Mouse (Mus musculus) intestine, embryonic 16.5 days (tissue): ENCODE results near the gene Nthl1. TPM values are rescaled to one million over a fixed set of nuclear protein-coding genes. Genes with fewer than 3 reads are reported as not detected.

Experiments used
- ATAC-seq: fragments of 200-750 bp; cut with Nextera tagmentation; 2 replicates; pipeline ENCODE4 v1.8.0; 2017; ENCODE audit warnings: moderate TSS enrichment, moderate library complexity
- H3K27ac ChIP-seq: fragments of 300-500 bp; sonication (generic); 2 replicates; pipeline ENCODE4 v1.5.1; 2014; ENCODE audit warnings: mild to moderate bottlenecking, low read length
- H3K27me3 ChIP-seq: fragments of 300-500 bp; sonication (generic); replicated peaks from 2 replicates; pipeline ENCODE4 v1.6.1; 2014; ENCODE audit warnings: low read length, control low read depth, mixed read lengths; ENCODE audit not compliant: control insufficient read depth, insufficient read depth
- H3K36me3 ChIP-seq: fragments of 300-500 bp; sonication (generic); 2 replicates; pipeline ENCODE4 v1.6.1; 2014; ENCODE audit warnings: low read length, control low read depth; ENCODE audit not compliant: control insufficient read depth, insufficient read depth
- H3K4me1 ChIP-seq: fragments of 300-500 bp; sonication (generic); 2 replicates; pipeline ENCODE4 v1.6.1; 2014; ENCODE audit warnings: low read length, control low read depth, mixed read lengths; ENCODE audit not compliant: control insufficient read depth, insufficient read depth
- H3K4me2 ChIP-seq: fragments of 300-500 bp; sonication (generic); 2 replicates; pipeline ENCODE4 v1.6.1; 2014; ENCODE audit warnings: low read depth, low read length, control low read depth
- H3K4me3 ChIP-seq: fragments of 300-500 bp; sonication (generic); 2 replicates; pipeline ENCODE4 v1.5.1; 2014; ENCODE audit warnings: mild to moderate bottlenecking, low read length
- H3K9ac ChIP-seq: fragments of 300-500 bp; sonication (generic); 2 replicates; pipeline ENCODE4 v1.6.1; 2014; ENCODE audit warnings: low read depth, low read length
- H3K9me3 ChIP-seq: fragments of 300-500 bp; sonication (generic); 2 replicates; pipeline ENCODE4 v1.6.1; 2016; ENCODE audit warnings: low read length, control low read depth; ENCODE audit not compliant: control insufficient read depth
- WGBS: fragments of 180-500 bp; shearing (Covaris S2); extraction: QIAGEN DNeasy Blood & Tissue Kit; methylation state at CpG from one replicate; pipeline ENCODE4 v1.1.7; 2014; 5-methylcytosine and 5-hydroxymethylcytosine counted together
- polyA plus RNA-seq: library from polyadenylated mRNA; unstranded; fragments of >200 nt; fragmentation: Nextera tagmentation; extraction: Ambion mirVana; gene quantifications from 2 replicates; pipeline ENCODE4 v1.2.1, GENCODE M21; 2015

Nthl1 gene
- polyA plus RNA-seq, 1 experiment from 2014 or later, result 18.1 TPM

DNA sequence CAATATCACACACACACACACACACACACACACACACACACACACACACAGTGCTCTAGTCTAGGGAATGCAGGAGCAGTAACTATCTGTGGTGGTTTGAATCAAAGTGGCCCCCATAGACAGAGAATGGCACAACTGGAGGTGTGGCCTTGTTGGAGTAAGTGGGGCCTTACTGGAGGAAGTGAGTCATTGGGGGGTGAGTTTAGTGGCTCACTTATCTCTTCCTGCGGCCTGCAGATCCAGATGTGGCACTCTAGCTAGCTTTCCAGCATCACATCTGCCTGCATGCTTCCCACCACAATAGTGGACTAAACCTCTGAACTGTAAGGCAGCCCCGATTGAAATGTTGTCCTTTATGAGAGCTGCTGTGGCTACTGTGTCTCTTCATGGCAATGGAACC lies 21.8 kb upstream of the Nthl1 start:
- no peak for ATAC-seq
- no peaks in the 10 kb centered on the region for H3K4me1 ChIP-seq
- H3K27me3 ChIP-seq, result no peaks in the 10 kb centered on the region
- 66% methylated on average over 2 of the region's 2 CpGs for WGBS
- no peak overlapping the region for H3K27ac ChIP-seq
- H3K4me3 ChIP-seq, result no peak overlapping the region
- no peak overlapping the region for H3K9ac ChIP-seq
- no peak overlapping the region for H3K4me2 ChIP-seq
- peaks cover 9% of the 10 kb centered on the region for H3K36me3 ChIP-seq
- no peaks in the 10 kb centered on the region for H3K9me3 ChIP-seq

DNA sequence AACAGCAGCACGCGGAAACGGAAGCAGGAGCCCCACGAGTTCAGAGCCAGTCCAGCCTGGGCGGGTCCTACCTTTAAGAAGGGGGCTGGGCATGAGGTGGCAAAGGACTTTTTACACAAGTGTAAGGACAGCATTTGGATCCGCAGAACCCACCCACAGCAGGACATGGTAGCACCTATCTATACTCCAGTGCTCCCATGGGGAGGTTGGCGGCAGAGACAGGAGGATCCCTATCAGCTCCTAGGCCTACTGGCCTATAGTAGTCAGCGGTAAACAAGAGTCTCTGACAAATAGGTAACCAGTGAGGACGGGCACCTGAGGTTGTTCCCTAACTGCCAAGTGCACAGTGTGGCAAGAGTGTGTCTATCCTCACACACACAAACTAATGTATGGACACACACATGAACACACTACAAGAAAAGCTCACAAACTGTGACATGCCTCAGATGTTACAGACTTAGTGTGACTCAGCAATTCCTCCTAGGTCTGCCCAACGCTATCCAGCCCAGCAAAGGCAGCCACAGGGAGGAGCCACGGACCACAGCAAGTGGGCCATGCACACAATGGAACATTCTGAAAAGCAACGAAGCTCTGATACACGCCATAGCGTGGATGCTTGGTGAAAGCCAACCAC lies 14.8 kb upstream of the Nthl1 start:
- Histone ChIP-seq H3K27me3 (no peaks in the 10 kb centered on the region), H3K4me1 (no peaks in the 10 kb centered on the region), H3K4me3 (no peak overlapping the region), H3K36me3 (peaks cover 21% of the 10 kb centered on the region), H3K9me3 (no peaks in the 10 kb centered on the region), H3K4me2 (no peak overlapping the region), H3K27ac (no peak overlapping the region), H3K9ac (no peak overlapping the region)
- peak; percentile 52; the same call in 1 of the 2 replicates for ATAC-seq
- 85% methylated on average over 14 of the region's 14 CpGs for WGBS

DNA sequence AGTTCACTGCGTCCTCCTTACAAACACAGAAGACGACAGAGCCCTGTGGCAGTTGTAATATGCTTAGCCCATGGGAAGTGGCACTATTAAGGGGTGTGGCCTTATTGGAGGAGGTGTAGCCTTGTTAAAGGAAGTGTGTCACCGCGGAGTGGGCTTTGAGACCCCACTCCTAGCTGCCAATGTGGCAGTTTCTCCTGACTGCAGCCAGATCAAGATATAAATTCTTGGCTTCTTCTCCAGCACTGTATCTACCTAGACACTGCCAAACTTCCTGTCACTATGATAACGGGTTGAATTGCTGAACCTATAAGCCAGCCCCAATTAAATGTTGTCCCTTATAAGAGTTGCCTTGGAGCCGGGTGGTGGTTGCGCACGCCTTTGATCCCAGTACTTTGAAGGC lies 7.0 kb upstream of the Nthl1 start:
- Histone ChIP-seq H3K9me3 (no peaks in the 10 kb centered on the region), H3K9ac (no peak overlapping the region), H3K27me3 (no peaks in the 10 kb centered on the region), H3K4me2 (no peak overlapping the region), H3K4me1 (no peaks in the 10 kb centered on the region), H3K27ac (no peak overlapping the region), H3K36me3 (peaks cover 16% of the 10 kb centered on the region; the same call in 1 of the 2 replicates), H3K4me3 (no peak overlapping the region)
- WGBS, result 89% methylated on average over 8 of the region's 8 CpGs
- ATAC-seq, result no peak

DNA sequence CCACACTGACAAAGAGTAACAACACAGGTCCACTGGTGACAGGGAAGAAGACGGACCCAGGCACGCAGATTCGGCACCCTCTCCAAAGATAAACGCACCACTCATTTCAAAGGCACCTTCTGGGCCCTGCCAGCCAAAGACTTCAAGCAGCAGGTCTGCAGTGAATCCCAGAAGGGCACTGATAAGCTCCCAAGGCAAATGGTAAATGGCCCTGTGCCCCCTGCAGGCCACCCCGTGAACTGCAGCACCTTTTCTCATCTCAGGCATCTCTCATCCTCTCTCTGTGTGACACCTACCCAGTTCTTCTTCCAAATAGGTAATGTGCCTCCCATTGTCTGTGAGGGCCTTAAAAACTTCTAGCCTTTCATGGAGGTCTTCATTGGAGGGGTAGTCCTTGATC lies 3.8 kb upstream of the Nthl1 start:
- no peak for ATAC-seq
- Histone ChIP-seq H3K9me3 (no peaks in the 10 kb centered on the region), H3K27me3 (no peaks in the 10 kb centered on the region), H3K4me1 (peaks cover 12% of the 10 kb centered on the region; the same call in 1 of the 2 replicates), H3K36me3 (peaks cover 4% of the 10 kb centered on the region; the same call in 1 of the 2 replicates), H3K4me3 (no peak overlapping the region), H3K9ac (no peak overlapping the region), H3K4me2 (no peak overlapping the region), H3K27ac (no peak overlapping the region)
- WGBS, result 44% methylated on average over 5 of the region's 5 CpGs

DNA sequence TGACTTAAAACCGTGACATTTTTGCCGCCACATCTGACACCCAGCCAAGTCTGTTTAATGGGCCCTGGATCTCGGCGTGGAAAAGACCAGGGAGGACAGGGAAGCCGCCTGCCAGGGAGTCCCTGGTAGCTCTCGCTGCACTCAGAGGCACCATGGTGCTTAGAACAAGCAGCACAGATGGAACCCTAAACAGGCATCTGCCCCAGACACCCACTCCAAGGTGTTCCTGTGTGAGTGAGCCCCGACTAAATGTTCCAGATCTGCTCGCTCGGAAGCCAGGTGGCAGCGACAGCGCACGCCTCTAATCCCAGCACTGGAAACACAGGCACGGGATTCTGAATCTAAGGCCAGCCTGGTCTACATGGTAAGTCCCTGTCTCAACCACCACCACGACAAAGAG lies 2.4 kb upstream of the Nthl1 start:
- Histone ChIP-seq H3K36me3 (peaks cover 4% of the 10 kb centered on the region; the same call in 1 of the 2 replicates), H3K27me3 (no peaks in the 10 kb centered on the region), H3K27ac (no peak overlapping the region), H3K4me3 (no peak overlapping the region), H3K9me3 (no peaks in the 10 kb centered on the region), H3K4me2 (no peak overlapping the region), H3K4me1 (peaks cover 15% of the 10 kb centered on the region; the same call in 1 of the 2 replicates), H3K9ac (no peak overlapping the region)
- 87% methylated on average over 14 of the region's 14 CpGs for WGBS
- ATAC-seq, result no peak

DNA sequence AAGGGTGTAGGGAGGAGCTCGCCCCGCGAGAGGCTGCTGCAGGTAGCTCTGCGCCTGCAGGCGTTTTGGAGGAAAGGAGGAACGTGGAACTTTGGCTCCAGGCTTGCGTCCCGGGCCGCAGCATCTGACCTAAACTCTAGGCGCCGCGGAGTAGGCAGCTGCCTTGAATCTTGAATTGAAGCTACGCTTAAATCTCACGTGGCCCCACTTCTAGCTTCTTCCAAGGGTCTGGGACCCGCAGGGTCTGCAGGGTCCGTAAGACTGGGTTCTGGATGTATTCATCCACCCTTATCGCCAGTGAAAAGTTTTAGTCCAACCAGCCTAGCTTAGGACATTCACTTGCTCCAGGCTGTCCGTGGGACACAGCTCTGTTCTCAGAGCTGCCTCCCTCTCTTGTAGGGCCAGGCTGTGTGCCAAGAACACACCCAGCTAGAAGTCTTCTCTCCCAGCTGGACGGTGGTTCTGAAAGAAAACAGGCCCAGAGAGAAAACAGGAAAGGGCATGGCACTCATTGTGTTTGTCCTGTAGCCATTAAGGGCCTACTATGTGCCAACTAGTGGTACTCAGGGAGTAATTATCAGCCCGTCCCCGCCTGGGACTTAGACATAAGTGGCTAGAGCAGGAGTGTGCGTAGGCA lies 451 bp downstream of the Nthl1 start:
- WGBS, result 10% methylated on average over 22 of the region's 22 CpGs
- peak overlapping the region; percentile 75 for H3K4me3 ChIP-seq
- H3K9me3 ChIP-seq, result no peaks in the 10 kb centered on the region
- H3K27me3 ChIP-seq, result no peaks in the 10 kb centered on the region
- peak; percentile 56 for ATAC-seq
- peak overlapping the region; percentile 83 for H3K9ac ChIP-seq
- H3K36me3 ChIP-seq, result no peaks in the 10 kb centered on the region; the same call in 1 of the 2 replicates
- peaks cover 15% of the 10 kb centered on the region; the same call in 1 of the 2 replicates for H3K4me1 ChIP-seq
- peak overlapping the region; percentile 80 for H3K27ac ChIP-seq
- H3K4me2 ChIP-seq, result peak overlapping the region; percentile 84

DNA sequence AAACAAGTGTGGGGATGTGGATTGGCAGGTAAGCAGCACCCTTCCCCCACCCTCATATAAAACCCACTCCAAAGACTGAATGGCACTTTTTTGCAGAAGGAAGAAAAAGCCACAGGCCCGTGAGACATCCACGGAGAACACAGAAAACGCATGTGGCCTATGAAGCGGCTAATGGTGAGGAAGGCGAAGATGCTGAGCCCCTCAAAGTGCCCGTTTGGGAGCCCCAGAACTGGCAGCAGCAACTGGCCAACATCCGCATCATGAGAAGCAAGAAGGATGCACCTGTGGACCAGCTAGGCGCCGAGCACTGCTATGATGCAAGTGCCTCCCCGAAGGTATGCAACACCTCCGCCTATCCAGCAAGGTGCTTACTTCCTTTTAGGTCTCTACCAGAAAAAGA lies 1.4 kb downstream of the Nthl1 start:
- no peaks in the 10 kb centered on the region; the same call in 1 of the 2 replicates for H3K36me3 ChIP-seq
- H3K4me1 ChIP-seq, result peaks cover 18% of the 10 kb centered on the region; the same call in 1 of the 2 replicates
- no peak overlapping the region for H3K27ac ChIP-seq
- ATAC-seq, result no peak
- WGBS, result 94% methylated on average over 11 of the region's 11 CpGs
- no peaks in the 10 kb centered on the region for H3K9me3 ChIP-seq
- 0 out of 2 replicates have a peak overlapping the region, but pooled peaks have one; percentile 10 for H3K9ac ChIP-seq
- H3K27me3 ChIP-seq, result no peaks in the 10 kb centered on the region
- no peak overlapping the region for H3K4me2 ChIP-seq
- H3K4me3 ChIP-seq, result no peak overlapping the region

DNA sequence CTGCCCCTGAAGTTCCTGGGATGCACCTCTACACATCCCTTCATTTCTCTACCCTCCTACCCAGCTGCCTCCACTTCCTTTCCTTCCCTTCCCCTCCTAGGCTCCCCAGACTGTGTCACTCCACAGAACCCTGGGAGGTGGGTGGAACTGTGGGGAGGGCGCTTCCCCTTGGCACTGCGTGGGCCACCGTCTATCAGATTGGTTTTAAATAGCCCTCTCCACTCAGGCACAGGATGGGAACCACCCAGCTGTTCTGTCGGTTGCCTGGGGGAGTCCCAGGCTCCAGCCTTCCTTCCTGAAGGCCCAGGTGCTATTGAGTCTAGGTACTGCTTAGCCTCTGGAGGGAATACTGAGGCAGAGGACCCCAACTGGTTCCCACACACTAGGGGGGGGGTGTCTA lies 2.5 kb downstream of the Nthl1 start:
- Histone ChIP-seq H3K27me3 (no peaks in the 10 kb centered on the region), H3K4me3 (no peak overlapping the region), H3K4me2 (no peak overlapping the region), H3K36me3 (no peaks in the 10 kb centered on the region), H3K4me1 (peaks cover 27% of the 10 kb centered on the region; the same call in 1 of the 2 replicates), H3K9ac (no peak overlapping the region), H3K9me3 (no peaks in the 10 kb centered on the region), H3K27ac (no peak overlapping the region)
- no peak for ATAC-seq
- WGBS, result 80% methylated on average over 4 of the region's 4 CpGs

DNA sequence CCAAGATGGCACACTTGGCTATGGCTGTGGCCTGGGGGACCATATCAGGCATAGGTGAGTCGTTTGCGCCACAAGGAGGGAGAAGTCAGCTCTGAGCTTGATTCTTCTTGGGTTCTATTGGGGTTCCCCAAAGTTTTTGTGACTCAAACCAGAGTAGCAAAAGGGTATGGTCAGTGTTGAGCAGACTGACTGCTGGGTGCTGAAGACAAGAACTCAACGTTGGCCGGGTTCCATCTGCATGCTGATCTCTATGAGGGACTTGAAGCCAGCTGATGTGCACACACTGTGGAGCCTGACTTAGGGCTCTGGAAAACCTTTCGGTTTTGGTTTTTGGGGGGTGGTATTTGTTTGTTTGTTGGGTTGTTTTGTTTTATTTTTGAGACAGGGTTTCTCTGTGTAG lies 3.2 kb downstream of the Nthl1 start:
- Histone ChIP-seq H3K4me1 (peaks cover 27% of the 10 kb centered on the region; the same call in 1 of the 2 replicates), H3K27me3 (no peaks in the 10 kb centered on the region), H3K9me3 (no peaks in the 10 kb centered on the region), H3K9ac (no peak overlapping the region), H3K27ac (no peak overlapping the region), H3K36me3 (no peaks in the 10 kb centered on the region), H3K4me2 (no peak overlapping the region), H3K4me3 (no peak overlapping the region)
- no peak for ATAC-seq
- 89% methylated on average over 5 of the region's 5 CpGs for WGBS
